Mouse (Mus musculus): Measurements from ENCODE around the gene BC048562. TPM values are rescaled to one million over a fixed set of nuclear protein-coding genes. Genes with fewer than 3 reads are reported as not detected.
A peak's percentile ranks its signal among the peaks of the same experiment; 100 is the strongest.

Gene BC048562
- not detected for total RNA-seq (2021)

DNA sequence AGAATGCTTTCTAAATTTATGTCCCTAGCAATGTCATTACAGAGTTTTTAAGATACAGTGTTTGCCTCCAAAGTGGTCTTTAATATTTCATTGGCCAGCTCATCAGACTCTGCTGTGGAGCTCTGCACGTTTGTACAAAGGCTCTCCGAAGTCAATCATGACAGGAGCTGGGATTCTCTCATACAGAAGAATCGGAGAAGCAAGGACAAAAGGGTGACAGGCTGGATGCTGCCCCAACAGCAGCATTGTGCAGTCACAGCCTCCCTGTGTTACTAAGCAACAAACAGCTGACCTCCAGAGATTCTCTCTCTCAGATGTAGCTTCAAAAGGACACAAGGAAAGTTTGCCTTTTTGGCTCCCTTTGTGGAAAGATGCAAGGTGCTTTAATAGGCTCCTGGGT lies at the start of gene BC048562:
BC048562 (plus strand) TSS at position 301 of the 400 bp plus-strand sequence.
- no peak for DNase-seq (ENCODE audit: low spot score)
- intact Hi-C loops (cut with DNase I): no loop called here

DNA sequence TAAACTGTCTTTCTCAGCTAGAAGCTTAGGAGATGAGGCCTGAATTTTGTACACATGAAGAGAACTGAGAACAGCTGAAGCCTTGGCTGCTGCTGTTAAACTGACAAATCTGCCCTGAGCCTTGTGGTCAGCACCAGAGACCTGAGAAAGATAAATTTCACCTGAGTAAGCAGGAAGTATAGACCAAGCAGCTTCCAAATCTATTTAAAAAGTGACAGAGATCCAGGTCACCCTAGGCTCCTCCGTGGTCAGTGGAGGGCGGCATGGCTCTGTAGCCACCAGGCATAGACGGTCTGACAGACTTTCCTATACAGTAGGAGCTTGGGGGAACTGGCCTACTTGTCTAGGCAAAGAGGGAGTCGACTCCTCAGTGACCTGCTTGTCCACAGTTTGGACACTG lies 49.5 kb upstream of the BC048562 start:
- intact Hi-C loops (cut with DNase I): no loop called here
- DNase-seq (ENCODE audit: low spot score): no peak

DNA sequence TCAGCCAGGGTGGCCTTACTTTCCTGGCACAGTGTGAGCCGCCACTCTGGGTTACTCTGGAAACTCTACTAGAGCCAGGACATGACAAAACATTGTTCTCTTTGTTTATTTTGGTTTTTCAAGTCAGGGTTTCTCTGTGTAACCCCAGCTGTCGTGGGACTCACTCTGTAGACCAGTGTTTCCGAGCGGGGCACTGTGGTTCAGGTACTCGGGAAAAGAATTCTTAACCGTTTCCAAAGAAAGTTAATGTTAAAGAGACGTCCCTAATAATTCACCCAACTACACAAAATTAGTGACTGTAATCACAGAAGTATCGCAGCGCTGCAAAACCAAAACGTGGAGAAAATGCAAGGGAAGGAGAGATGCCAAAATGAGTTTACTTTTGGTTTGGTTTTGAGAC lies 47.7 kb upstream of the BC048562 start:
- intact Hi-C loops (cut with DNase I): no loop called here
- no peak for DNase-seq (ENCODE audit: low spot score)

DNA sequence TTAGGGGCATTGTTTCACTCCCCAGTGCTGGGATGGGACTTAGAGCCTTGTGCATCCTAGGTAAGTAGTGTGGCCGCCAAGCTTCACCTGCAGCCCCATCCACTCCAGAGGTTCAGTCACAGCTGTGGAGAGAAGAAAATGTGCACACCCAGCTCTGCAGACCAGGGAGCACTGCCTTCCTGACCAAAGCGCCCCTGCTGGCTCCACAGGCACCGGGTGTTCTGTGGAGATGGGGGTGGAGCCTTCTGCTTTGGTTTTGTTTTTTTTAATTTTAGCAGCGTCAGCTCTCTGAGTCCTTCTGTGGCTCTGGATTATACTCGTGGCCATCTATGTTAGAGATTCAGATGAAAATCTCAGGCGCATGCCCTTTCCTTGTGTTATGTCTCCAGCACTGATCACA lies 47.1 kb upstream of the BC048562 start:
- intact Hi-C loops (cut with DNase I): no loop called here
- no peak for DNase-seq (ENCODE audit: low spot score)

DNA sequence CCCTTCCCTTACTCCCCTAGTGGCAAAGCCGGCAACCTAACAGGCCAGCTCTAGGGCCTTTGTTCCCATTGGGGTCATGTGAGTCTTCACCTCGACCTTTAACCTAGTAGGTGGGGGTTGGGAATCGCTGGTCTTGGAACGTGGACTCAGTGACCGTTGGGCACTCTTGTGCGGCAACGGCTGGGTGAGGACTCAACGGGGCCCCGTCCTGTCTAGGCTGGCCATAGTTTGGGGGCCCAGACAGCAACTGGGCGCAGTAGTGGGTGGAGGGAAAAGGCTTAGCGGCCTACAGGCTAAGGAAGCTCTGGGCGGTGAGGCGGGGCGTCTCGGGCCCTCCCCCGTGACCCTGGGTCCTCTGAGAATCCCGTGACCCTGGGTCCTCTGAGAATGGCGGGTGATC lies 43.6 kb upstream of the BC048562 start, which contains the start of gene 1700102P08Rik:
1700102P08Rik (plus strand) TSS at position 130 of the 400 bp plus-strand sequence.
- DNase-seq (ENCODE audit: low spot score): no peak
- intact Hi-C loops (cut with DNase I): no loop called here

DNA sequence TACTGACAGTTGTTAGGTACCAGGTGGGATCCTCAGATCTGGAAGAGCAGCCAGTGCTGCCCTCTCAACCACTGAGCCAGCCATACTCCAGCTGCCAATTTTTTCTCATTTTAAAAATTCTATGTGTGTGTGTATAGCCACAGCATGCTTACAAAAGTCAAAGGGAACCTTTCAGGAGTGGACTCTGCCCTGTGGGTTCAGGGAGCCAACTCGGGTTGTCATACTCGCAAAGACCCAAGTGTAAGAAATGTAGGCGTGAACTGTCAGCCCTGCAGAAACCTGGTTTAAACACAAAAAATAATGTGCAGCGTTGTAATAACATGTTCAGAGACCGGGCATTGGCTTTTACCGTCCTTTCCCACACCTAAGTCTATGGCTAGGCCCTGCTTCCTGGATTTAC lies 42.1 kb upstream of the BC048562 start:
- intact Hi-C loops (cut with DNase I): no loop called here
- DNase-seq (ENCODE audit: low spot score): no peak

DNA sequence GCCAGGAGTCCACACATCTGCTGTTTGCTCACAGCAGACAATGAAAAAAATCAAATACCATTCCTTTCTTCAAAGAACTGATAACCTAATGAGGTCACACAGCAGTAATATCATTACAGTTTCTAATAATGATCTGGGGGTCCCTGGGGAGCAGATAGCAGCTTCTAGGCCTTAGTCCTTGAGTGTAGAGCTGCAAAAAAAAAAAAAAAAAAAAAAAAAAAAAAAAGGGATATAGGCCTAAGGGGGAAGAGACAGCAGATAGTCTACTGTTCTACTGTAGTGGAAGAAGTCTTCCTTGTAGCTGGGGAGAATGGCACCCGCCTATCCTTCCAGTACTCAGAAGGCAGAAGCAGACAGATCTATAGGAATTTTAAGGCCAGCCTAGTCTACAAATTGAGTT lies 40.9 kb upstream of the BC048562 start:
- DNase-seq (ENCODE audit: low spot score): no peak
- intact Hi-C loops (cut with DNase I): loop anchor here (5.0 kb wide), 1 partner anchor 57 kb away; no protein-coding TSS in a partner anchor

DNA sequence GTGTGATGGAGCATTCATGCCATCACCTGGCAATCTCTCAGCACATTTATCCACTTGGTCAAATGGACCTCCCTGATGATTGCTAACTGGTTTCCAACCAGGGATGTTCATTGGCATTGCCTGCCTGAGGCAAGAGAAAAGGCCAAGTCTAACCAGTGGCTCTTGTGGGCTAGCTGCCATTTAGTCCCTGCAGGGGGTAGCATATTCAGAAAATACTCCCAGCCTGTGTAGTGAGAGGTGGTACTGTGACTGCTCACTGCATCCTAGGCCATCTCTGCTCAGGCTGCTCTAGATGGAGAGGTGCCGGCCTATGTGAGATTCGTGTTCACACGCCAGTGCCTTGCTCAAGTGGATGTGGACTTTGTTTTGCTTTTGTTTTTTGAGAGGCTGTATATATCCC lies 38.0 kb upstream of the BC048562 start:
- intact Hi-C loops (cut with DNase I): loop anchor here (5.0 kb wide), 1 partner anchor 54 kb away; no protein-coding TSS in a partner anchor
- DNase-seq (ENCODE audit: low spot score): no peak

DNA sequence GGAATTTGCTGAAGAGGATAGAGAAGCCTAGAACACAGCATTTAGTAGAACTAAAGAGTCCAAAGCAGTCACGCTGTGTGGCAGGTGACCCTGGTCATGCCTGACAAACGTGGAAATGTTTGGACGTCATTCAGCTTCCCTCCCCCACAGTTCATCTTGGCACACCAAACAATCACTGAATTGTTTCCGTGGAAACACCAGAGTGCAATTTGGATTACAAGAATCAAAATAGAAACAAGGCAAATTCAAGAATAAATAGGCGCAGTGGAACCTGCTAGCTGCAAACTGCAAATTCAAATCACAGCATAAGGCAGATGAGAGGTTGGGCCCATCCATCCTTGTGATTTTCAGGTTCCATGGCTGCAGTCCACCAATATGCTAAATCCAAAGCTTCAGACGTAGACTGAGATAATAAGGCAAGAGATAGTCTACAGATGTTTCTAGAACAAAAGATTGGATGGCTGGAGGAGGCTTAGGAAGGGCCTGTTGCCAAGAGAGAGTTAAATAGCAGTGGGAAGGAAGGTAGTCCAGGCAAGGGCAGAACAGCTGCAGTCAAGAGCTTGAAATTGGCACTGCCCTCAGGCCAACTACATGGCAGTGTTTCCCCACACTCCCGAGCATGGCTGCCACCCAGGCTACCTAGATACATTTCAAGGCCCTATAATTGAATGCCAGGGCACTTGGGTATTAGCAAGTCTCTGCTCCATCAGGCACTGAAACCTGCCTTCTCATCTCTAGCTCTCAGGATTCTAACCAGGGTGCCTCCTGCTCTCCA lies 34.9 kb upstream of the BC048562 start:
- peak; percentile 34 for DNase-seq (ENCODE audit: low spot score)
- intact Hi-C loops (cut with DNase I): no loop called here

DNA sequence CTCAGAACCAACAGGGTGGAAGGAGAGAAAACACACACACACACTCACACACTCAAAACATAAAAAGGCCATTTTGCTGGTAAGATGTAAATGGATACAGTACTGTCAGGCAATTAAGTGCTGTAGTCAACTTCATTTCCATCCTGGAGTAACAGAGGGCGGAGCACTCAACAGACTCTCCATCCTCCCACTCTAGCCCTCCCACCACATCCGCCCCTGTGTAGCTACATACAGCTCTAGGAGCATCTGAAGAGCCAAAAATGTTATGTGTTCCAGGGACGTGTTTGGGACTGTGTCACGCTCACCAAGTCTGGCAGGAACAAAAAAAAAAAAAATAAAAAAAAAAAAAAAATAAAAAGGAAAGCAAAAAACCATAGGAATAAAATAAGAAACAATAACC lies 33.2 kb upstream of the BC048562 start:
- no peak for DNase-seq (ENCODE audit: low spot score)
- intact Hi-C loops (cut with DNase I): no loop called here

DNA sequence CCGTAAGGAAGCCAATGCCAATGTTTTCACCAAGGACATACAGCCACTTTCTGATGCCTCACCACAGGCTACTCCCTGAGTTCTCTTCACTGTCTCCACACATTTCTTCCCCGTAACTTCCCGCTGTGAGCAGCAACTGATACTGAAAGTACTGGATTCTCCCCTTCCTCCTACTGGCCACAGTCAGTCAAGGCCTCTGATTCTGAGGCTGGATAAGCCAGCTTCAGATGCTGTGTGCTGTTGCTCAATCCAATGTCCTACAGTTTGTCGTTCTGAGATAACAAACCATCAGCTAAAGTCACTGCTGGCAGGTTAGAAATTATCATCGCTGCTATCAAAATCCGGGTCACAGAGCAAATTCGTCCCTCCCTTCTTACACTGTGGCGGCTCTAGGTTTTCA lies 31.8 kb upstream of the BC048562 start:
- DNase-seq (ENCODE audit: low spot score): no peak

DNA sequence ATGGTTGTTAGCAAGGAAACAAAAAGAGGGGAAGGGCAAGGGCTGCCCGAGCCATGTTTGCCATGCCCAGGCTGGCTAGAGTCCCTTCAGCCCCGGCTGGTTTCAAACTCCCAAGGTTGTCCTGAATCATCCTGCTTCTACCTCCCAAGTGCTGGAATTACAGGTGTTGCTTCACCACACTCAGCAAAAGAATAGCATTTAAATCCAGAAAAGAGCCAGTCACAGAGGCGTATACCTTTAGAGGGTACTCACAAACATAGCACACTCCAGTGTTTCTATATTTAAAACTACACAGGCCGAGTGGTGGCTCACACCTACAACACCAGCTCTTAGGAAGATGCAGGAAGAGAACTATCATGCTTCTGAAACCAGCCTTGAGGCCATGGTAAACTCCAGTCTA lies 26.7 kb upstream of the BC048562 start:
- no peak for DNase-seq (ENCODE audit: low spot score)
- intact Hi-C loops (cut with DNase I): no loop called here

More for the DNA sequence above, 31.8 kb upstream of the BC048562 start:
- intact Hi-C loops (cut with DNase I): no loop called here

DNA sequence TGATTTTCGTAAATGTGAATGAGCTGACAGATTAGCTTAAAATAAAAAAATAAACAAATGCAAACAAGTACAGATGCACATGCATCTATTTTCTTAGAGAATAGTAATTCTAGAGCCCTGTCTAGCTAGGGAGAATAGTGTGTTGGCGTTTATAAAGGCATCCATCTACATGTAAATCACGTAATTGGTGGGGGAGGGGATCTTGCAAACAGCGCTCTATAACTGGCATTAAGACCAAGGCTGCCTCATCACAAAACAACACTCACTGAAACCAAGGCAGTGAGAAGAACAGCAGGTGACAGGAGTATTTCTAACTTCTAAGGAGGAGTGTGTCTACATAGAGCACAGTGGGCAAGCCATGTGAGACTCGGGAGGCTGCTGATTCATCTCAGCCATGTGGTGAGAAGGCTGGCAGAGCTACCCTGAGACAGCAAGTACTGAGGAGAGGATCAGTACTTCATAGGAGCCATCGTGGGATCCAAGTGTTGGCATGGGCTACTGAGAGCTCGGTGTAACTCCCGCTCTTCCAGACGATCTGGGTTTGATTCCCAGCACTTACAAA lies 24.8 kb upstream of the BC048562 start:
- DNase-seq (ENCODE audit: low spot score): no peak
- intact Hi-C loops (cut with DNase I): no loop called here

DNA sequence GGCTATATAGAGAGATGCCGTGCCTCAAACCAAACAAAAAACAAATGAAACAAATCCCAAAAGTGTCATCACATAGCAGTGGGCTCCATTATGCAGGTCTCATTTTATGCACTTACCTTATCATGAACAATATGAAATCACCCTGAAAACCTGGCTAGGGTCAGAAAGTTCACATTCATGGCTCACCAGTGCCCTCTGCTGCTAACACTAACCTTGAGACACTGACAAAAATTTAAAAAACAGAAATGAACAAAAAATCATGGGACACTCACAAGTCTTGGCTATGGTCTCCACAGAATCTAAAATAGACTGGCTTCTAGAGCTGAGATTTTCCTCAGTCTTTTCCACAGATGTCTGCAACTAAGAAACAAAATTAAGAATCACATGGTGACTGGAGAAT lies 24.1 kb upstream of the BC048562 start:
- intact Hi-C loops (cut with DNase I): no loop called here
- DNase-seq (ENCODE audit: low spot score): no peak

DNA sequence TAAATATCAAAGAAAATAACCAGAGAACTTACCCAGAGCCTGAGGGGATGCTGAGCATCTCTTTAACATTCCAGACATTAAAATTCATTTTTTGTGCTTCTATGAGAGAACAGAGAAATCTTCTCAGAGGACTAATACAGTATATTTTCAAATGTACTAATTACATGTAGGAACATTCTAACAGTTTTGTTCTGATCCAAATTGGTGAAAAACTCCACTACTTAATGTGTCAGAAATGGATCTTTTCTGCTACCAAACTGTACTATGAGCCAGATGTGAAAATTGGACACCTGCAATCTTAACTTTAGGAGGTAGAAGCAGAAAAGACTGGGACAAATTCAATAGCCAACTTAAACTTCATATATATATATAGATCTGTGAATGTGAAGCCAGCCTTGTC lies 7.9 kb upstream of the BC048562 start, which contains the start of gene Ccdc36:
Ccdc36 (minus strand) TSS at position 101 of the 400 bp plus-strand sequence.
- no peak for DNase-seq (ENCODE audit: low spot score)
- intact Hi-C loops (cut with DNase I): no loop called here

DNA sequence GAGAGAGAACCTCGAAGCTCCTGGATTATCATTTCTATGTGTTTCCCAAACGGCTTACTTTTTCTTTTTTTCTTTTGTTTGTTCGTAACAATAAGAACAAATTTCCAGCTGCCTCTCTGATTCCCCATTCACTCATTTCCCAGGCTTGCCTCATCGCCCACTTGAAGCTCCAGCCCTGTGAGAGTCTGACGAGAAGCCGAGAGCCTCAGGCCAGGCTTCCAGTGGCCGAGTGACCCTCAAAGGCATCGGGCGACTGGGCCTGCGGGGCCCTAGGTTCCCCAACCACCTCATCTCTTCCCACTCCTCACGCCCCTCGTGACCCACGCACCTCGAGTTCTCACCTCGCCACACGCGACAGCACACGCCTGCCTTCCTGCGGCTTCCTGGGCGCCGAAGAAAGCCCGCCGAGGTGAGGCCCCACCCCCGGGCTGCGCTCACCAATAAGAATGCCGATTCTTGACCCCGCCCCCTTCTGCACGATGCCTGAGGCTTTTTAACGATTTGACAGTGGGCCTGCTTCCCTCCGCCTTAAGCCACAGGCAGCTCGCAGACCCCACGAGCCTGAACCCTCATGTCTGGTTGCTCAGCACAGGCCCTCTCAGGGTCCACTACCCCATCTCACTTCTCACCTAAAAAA lies 4.7 kb upstream of the BC048562 start:
- DNase-seq (ENCODE audit: low spot score): no peak
- intact Hi-C loops (cut with DNase I): no loop called here

DNA sequence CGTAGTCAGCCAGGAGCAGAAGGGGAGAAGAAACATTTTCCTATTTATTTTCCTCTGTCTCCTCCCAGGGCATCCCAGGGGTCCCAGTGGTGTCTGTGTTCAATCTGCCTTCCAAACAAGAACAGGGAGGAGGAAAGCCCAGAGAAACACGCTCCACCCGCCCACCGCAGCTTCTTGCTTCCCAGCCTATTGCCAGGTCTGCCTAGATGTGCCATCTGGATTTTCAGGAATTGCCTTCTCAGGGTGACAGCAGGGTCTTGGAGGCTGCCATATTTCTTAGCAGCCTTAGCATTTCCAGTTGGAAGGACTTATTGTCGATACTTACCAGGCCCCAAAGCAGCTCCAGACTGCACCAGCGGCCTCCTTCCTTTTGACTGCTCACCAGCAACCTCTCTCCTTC lies 2.9 kb downstream of the BC048562 start:
- intact Hi-C loops (cut with DNase I): no loop called here
- no peak for DNase-seq (ENCODE audit: low spot score)

DNA sequence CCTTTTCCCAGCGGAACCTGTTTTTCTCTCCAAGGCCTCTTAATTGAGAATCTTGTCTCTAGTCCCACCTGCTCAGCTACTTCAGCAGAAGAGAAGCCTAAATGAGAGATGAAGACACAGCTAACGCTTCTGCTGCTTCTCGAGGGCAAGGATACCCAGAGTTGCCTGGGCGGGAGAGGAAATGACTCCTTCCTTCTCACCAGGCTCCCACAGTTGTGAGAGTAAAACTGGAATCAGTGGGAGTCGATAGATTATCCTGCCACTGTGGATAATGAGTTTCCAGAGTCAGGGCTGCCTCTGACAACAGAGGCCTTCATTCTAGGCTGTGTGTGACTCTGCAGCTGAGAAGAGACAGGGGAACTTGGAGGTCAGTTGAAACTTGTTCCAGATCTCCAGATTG lies 4.2 kb downstream of the BC048562 start:
- intact Hi-C loops (cut with DNase I): no loop called here
- no peak for DNase-seq (ENCODE audit: low spot score)

DNA sequence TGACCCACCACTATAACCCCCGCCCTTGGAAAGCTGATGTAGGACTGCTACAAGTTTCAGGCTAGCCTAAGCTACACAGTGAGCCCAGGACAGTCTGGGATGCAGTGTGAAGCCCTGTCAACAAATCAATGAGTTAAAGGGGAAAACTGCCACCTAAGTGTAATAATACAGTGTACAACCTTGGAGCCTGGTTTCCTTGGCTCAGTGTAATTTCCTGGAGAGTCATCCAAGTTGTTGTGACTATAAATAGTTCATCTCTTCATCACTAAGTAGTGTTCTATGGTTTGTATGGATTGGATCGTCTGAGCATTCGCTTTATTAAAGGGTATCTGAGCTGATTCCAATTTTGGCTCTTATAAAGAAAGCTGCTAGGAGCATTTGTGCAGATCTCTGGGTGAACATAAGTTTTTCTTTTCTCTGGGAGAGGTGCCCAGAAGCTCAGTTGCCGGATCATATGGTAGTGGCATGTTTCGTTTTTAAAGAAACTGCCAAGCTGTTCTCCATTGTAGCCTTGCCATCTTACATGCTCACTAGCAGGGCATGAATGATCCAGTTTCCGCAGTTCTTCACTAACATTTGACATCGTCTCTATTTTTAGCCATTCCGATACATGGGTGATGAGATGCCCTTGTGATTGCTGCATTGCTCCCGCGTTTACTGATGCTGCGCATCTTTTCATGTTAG lies 5.1 kb downstream of the BC048562 start:
- no peak for DNase-seq (ENCODE audit: low spot score)
- intact Hi-C loops (cut with DNase I): no loop called here

DNA sequence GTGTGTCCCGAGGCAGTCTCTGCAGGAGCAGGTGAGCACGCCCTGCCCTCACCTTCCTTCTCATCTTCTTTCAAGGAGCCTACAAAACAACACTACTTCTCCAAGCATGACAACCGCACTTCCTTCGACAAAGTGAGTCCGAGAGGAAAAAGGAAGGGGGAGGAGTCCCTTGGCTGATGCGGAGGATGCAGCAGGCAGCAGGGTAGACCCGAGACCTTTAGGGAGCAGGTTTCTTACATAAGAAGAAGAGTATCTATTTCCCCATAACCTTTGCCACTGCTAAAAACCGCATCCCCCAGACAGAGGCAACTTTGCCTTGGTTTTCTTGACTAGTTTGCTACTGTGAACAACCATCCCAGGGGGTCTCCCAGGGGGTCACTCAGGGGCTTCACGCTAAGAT lies 8.8 kb downstream of the BC048562 start:
- intact Hi-C loops (cut with DNase I): no loop called here
- DNase-seq (ENCODE audit: low spot score): no peak

DNA sequence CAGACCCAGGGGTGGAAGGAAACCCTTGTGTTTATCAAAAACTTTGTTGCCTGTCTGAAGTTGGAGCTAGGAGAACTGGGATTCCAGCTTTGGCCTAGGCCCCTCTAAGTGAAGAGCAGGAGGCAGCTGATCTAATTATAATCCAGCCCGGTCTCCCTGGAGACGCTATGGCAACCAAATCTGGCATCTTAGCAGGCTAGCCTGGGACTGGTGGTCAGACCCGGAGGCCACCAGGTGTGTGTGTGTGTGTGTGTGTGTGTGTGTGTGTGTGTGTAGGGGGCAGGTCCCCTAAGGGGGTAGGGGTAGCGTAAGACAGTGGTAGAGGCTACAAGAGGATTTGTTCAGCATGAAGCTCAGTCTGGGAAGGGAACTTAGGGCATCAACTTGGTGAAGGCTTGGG lies 13.6 kb downstream of the BC048562 start:
- no peak for DNase-seq (ENCODE audit: low spot score)
- intact Hi-C loops (cut with DNase I): loop anchor here (5.0 kb wide), 1 partner anchor 53 kb away; no protein-coding TSS in a partner anchor
